Comparison of ENCODE assay signal across 15 mouse cellular contexts in the genomic region with DNA sequence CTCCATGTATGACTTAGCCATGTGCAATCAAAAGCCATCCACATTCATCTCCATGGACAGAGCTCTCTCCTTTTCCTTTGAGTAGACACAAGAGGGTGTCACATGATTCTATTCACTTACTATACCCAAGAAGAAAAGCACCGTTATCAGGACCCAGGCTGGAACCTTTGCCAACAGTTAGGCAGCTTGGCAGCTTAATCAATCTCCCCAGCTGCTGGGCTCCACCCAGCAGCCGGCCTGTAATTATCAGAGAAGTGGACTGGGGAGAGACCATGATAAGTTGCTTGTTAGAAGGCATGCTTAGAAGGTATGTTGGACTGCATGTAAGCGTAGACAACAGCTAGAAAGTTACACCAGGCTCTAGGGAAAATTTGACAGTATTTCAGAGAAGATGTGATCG. TPM values are rescaled to one million over a fixed set of nuclear protein-coding genes. Genes with fewer than 3 reads are reported as not detected.
A peak's percentile ranks its signal among the peaks of the same experiment; 100 is the strongest.
DNase-seq lines count a peak whose midpoint lies in the region; ATAC-seq and TF ChIP-seq lines count a peak whose summit lies in the region.
"Had no signal": no experiment of that assay in that cellular context is flagged by ENCODE, and none has a peak within 500 bp of the region (broad histone marks: within the 10 kb centered on the region; RNA-seq: fewer than 3 reads in every experiment).

No protein-coding gene starts in this region.

- no peaks in the 10 kb centered on the region for H3K36me3 ChIP-seq in heart, embryonic 11.5 days (ENCODE audit: control insufficient read depth, insufficient read depth, low read length)
- H3K36me3 ChIP-seq: forebrain, embryonic 12.5 days; lung, embryonic 15.5 days had no signal

- H3K27ac ChIP-seq in heart, embryonic 11.5 days (ENCODE audit: low read depth, low read length): peak overlapping the region; percentile 76
- peak overlapping the region; percentile 67 for H3K27ac ChIP-seq in bone marrow, adult 2 months (ENCODE audit: control insufficient read depth, insufficient read depth, low read depth, low read length, poor library complexity)
- H3K27ac ChIP-seq: forebrain, embryonic 12.5 days; lung, embryonic 15.5 days had no signal

- no peak overlapping the region; the same call in 1 of the 2 replicates for H3K4me2 ChIP-seq in heart, embryonic 11.5 days
- H3K4me2 ChIP-seq: forebrain, embryonic 12.5 days; lung, embryonic 15.5 days; midbrain, embryonic 11.5 days had no signal

- DNase-seq in heart, adult 18-20 months: no peak
- peak; percentile 91 for DNase-seq in liver
- peak; percentile 43 to 60 for DNase-seq in spleen, postnatal 14 days (ENCODE audit: low spot score in 2 of 2)
- DNase-seq in urinary bladder, postnatal 4 days (ENCODE audit: low spot score in 2 of 2): no peak
- DNase-seq in testis, postnatal 14 days (ENCODE audit: low spot score): no peak
- DNase-seq: adrenal gland, postnatal 36 days; cerebellum, adult 8-10 months; kidney, adult 8-10 months; thymus, postnatal 14 days had no signal

- no peak for TF ChIP-seq CTCF in bone marrow, adult 2 months (IDR thresholded peaks at IDR 0.05; ENCODE audit: control insufficient read depth, insufficient read depth, low read length)

- ATAC-seq in heart, embryonic 11.5 days (replicated peaks; ENCODE audit: insufficient number of reproducible peaks, low FRiP score, low TSS enrichment): peak; percentile 88
- ATAC-seq in cerebellum, adult (ENCODE audit: insufficient number of reproducible peaks, low FRiP score, low TSS enrichment): no peak

- 42% methylated on average over 4 of the region's 4 CpGs for WGBS in heart, embryonic 11.5 days (ENCODE audit: insufficient replicate concordance)
- WGBS in bone marrow, adult 2 months: 67% methylated on average over 4 of the region's 4 CpGs

- H3K27me3 ChIP-seq in heart, embryonic 11.5 days (ENCODE audit: control insufficient read depth, insufficient read depth, low read length): no peaks in the 10 kb centered on the region
- H3K27me3 ChIP-seq: forebrain, embryonic 12.5 days; lung, embryonic 15.5 days had no signal

- H3K9ac ChIP-seq in heart, embryonic 11.5 days (ENCODE audit: low read depth, low read length): no peak overlapping the region
- H3K9ac ChIP-seq: forebrain, embryonic 12.5 days; lung, embryonic 15.5 days had no signal

- no peaks in the 10 kb centered on the region for H3K4me1 ChIP-seq in heart, embryonic 11.5 days (ENCODE audit: control insufficient read depth, insufficient read depth, low read length)
- H3K4me1 ChIP-seq in bone marrow, adult 2 months (ENCODE audit: control insufficient read depth, insufficient read depth, low read length): peaks cover 3% of the 10 kb centered on the region; the same call in 1 of the 2 replicates
- H3K4me1 ChIP-seq: forebrain, embryonic 12.5 days had no signal

- no peak for TF ChIP-seq POLR2A in bone marrow, adult 2 months (IDR thresholded peaks at IDR 0.05; ENCODE audit: borderline replicate concordance, control insufficient read depth, low read depth, low read length)

- no peaks in the 10 kb centered on the region for H3K9me3 ChIP-seq in heart, embryonic 11.5 days (replicated peaks; ENCODE audit: control insufficient read depth, low read length)
- H3K9me3 ChIP-seq: forebrain, embryonic 12.5 days; lung, embryonic 15.5 days had no signal

- no peak overlapping the region for H3K4me3 ChIP-seq in heart, embryonic 11.5 days (ENCODE audit: low read depth, low read length)
- no peak overlapping the region for H3K4me3 ChIP-seq in bone marrow, adult 2 months (replicated peaks; ENCODE audit: control insufficient read depth, low read depth, low read length)
- H3K4me3 ChIP-seq: forebrain, embryonic 12.5 days; lung, embryonic 15.5 days had no signal

RNA-seq across cellular contexts. Expression of gene Rnf145, which starts 9.9 kb away (rescaled TPM):
- polyA plus RNA-seq in heart, embryonic 11.5 days (2014; fragmentation: Nextera tagmentation; extraction: Ambion mirVana): 60.4 and 64.4 TPM in 2 replicates
- 10 to 100 TPM; 13.5 to 14.1 TPM for total RNA-seq in heart, adult 18-20 months (2021)
- 35.4 and 48.7 TPM in 2 replicates for polyA plus RNA-seq in bone marrow, adult 2 months (2011; ENCODE audit: insufficient read depth, insufficient read length, low replicate concordance, missing spikeins)

RNA-seq across cellular contexts. Expression of gene Ublcp1, which starts 38.6 kb away (rescaled TPM):
- 54.4 and 58.4 TPM in 2 replicates for polyA plus RNA-seq in heart, embryonic 11.5 days (2014; fragmentation: Nextera tagmentation; extraction: Ambion mirVana)
- 10 to 100 TPM; 36.0 to 40.8 TPM for total RNA-seq in heart, adult 18-20 months (2021)
- polyA plus RNA-seq in bone marrow, adult 2 months (2011; ENCODE audit: insufficient read depth, insufficient read length, low replicate concordance, missing spikeins): 42.2 and 52.5 TPM in 2 replicates

Comparison
In these comparisons a context has a peak if more than half of its experiments do, and no peak if none do; other contexts are left out.
1. DNase-seq: peak in liver (single experiment) and spleen, postnatal 14 days (2 of 2); none in heart, adult 18-20 months (0 of 2), urinary bladder, postnatal 4 days (0 of 2) and testis, postnatal 14 days (single experiment).